Mouse (Mus musculus): ENCODE results near the gene Ranbp3. TPM values are rescaled to one million over a fixed set of nuclear protein-coding genes. Genes with fewer than 3 reads are reported as not detected.

The Ranbp3 gene
- polyA plus RNA-seq, 1 experiment = 70.0 TPM

DNA sequence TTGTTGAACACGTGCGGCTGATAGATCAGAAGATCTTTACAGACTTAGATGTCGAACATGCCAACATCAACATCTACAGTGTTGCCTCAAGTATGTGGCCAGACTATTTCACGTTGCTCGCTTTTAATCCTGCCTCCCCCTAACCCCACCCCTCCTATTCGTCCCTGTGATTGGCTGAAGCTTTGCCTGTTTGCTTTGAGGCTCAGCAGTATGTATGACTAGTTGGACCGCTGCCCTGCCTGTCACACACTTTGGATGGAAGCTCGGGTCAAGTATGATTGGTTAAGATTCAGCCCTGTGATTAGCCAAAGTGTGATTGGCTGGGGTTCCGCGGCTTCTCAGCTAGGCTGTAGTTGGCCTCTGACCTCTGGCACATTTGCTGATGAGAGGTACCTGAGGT, 21.3 kb upstream of the Ranbp3 start:
- H3K4me2 ChIP-seq (ENCODE audit: low read depth) = no peak overlapping the region
- no peaks in the 10 kb centered on the region for H3K36me3 ChIP-seq (ENCODE audit: control insufficient read depth, insufficient read depth)
- H3K4me3 ChIP-seq = no peak overlapping the region
- H3K79me2 ChIP-seq (ENCODE audit: control insufficient read depth, insufficient read depth) = no peaks in the 10 kb centered on the region
- no peak overlapping the region for H3ac ChIP-seq (ENCODE audit: control insufficient read depth, insufficient read length)
- peaks cover 11% of the 10 kb centered on the region for H3K27me3 ChIP-seq (ENCODE audit: control insufficient read depth, insufficient read depth, insufficient read length)
- TF ChIP-seq USF1 (IDR thresholded peaks at IDR 0.05; ENCODE audit: low read depth) (no peak), TCF3 (IDR thresholded peaks at IDR 0.05; ENCODE audit: insufficient read length, low read depth) (no peak), REST (IDR thresholded peaks at IDR 0.05; ENCODE audit: insufficient read depth, insufficient read length) (no peak), CEBPB (IDR thresholded peaks at IDR 0.05; ENCODE audit: insufficient read depth, poor library complexity, severe bottlenecking) (no peak), TCF12 (IDR thresholded peaks at IDR 0.05; ENCODE audit: insufficient read depth, poor library complexity, severe bottlenecking) (no peak)

DNA sequence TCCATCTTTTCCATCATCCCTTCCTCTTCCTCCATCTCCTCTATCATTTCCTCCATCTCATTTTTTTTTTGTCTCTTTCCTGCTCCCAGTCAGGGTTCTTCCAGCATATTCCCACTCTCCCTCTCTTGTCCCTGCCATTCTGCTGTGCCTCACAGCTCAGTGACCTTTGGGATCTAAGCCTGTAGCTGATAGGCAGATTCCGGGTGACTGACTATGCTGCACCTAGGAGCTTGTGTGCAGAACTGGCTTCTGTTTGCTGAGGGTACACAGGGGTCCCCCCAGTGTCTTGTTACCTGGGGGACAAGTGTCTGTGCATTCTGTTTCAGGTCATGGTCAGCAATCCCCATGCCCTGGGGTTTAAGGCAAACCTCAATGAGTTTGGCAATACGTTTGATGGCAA, 18.3 kb upstream of the Ranbp3 start:
- no peaks in the 10 kb centered on the region for H3K79me2 ChIP-seq (ENCODE audit: control insufficient read depth, insufficient read depth)
- H3K27me3 ChIP-seq (ENCODE audit: control insufficient read depth, insufficient read depth, insufficient read length) = peaks cover 11% of the 10 kb centered on the region
- no peak overlapping the region for H3K4me2 ChIP-seq (ENCODE audit: low read depth)
- TF ChIP-seq TCF12 (IDR thresholded peaks at IDR 0.05; ENCODE audit: insufficient read depth, poor library complexity, severe bottlenecking) = no peak
- H3K4me3 ChIP-seq = no peak overlapping the region
- H3ac ChIP-seq (ENCODE audit: control insufficient read depth, insufficient read length) = no peak overlapping the region
- no peaks in the 10 kb centered on the region for H3K36me3 ChIP-seq (ENCODE audit: control insufficient read depth, insufficient read depth)

GRCm38 (mm10) chr17:56655311-56655710, 17.8 kb upstream of the Ranbp3 start:
- no peak for TF ChIP-seq POLR2A (IDR thresholded peaks at IDR 0.05; ENCODE audit: insufficient read length, low read depth)
- TF ChIP-seq CEBPB (IDR thresholded peaks at IDR 0.05; ENCODE audit: insufficient read depth, poor library complexity, severe bottlenecking) = no peak
- no peak for TF ChIP-seq TCF3 (IDR thresholded peaks at IDR 0.05; ENCODE audit: insufficient read length, low read depth)
- no peak for TF ChIP-seq MYOG (IDR thresholded peaks at IDR 0.05; ENCODE audit: control insufficient read depth in 1 of 3, insufficient read depth in 1 of 3, insufficient read length in 2 of 3, low read depth in 2 of 3)
- TF ChIP-seq E2F4 (IDR thresholded peaks at IDR 0.05; ENCODE audit: insufficient read depth) = no peak
- TF ChIP-seq MYOD1 (IDR thresholded peaks at IDR 0.05; ENCODE audit: control insufficient read depth in 1 of 3, insufficient read length in 2 of 3, low read depth in 2 of 3) = no peak
- TF ChIP-seq REST (IDR thresholded peaks at IDR 0.05; ENCODE audit: insufficient read depth, insufficient read length) = no peak
- no peak for TF ChIP-seq POLR2AphosphoS2 (IDR thresholded peaks at IDR 0.05; ENCODE audit: insufficient read length, low read depth)
- no peak for TF ChIP-seq USF1 (IDR thresholded peaks at IDR 0.05; ENCODE audit: low read depth)
- TF ChIP-seq TCF12 (IDR thresholded peaks at IDR 0.05; ENCODE audit: insufficient read depth, poor library complexity, severe bottlenecking) = no peak
- TF ChIP-seq SRF (IDR thresholded peaks at IDR 0.05; ENCODE audit: control insufficient read depth, insufficient read length, low read depth) = no peak
- no peak for TF ChIP-seq MAX (IDR thresholded peaks at IDR 0.05; ENCODE audit: low read depth)
- H3K36me3 ChIP-seq (ENCODE audit: control insufficient read depth, insufficient read depth) = no peaks in the 10 kb centered on the region
- no peak overlapping the region for H3ac ChIP-seq (ENCODE audit: control insufficient read depth, insufficient read length)
- H3K79me2 ChIP-seq (ENCODE audit: control insufficient read depth, insufficient read depth) = no peaks in the 10 kb centered on the region
- H3K4me2 ChIP-seq (ENCODE audit: low read depth) = no peak overlapping the region
- H3K4me3 ChIP-seq = no peak overlapping the region
- peaks cover 6% of the 10 kb centered on the region for H3K27me3 ChIP-seq (ENCODE audit: control insufficient read depth, insufficient read depth, insufficient read length)

GRCm38 (mm10) chr17:56656171-56656570, 16.9 kb upstream of the Ranbp3 start:
- H3K4me3 ChIP-seq = no peak overlapping the region
- TF ChIP-seq CEBPB (IDR thresholded peaks at IDR 0.05; ENCODE audit: insufficient read depth, poor library complexity, severe bottlenecking) (no peak), E2F4 (IDR thresholded peaks at IDR 0.05; ENCODE audit: insufficient read depth) (no peak), POLR2A (IDR thresholded peaks at IDR 0.05; ENCODE audit: insufficient read length, low read depth) (no peak), TCF3 (IDR thresholded peaks at IDR 0.05; ENCODE audit: insufficient read length, low read depth) (no peak), MYOD1 (IDR thresholded peaks at IDR 0.05; ENCODE audit: control insufficient read depth in 1 of 3, insufficient read length in 2 of 3, low read depth in 2 of 3) (no peak), TCF12 (IDR thresholded peaks at IDR 0.05; ENCODE audit: insufficient read depth, poor library complexity, severe bottlenecking) (no peak), SRF (IDR thresholded peaks at IDR 0.05; ENCODE audit: control insufficient read depth, insufficient read length, low read depth) (no peak), MYOG (IDR thresholded peaks at IDR 0.05; ENCODE audit: control insufficient read depth in 1 of 3, insufficient read depth in 1 of 3, insufficient read length in 2 of 3, low read depth in 2 of 3) (no peak), MAX (IDR thresholded peaks at IDR 0.05; ENCODE audit: low read depth) (no peak), USF1 (IDR thresholded peaks at IDR 0.05; ENCODE audit: low read depth) (no peak), POLR2AphosphoS2 (IDR thresholded peaks at IDR 0.05; ENCODE audit: insufficient read length, low read depth) (no peak), REST (IDR thresholded peaks at IDR 0.05; ENCODE audit: insufficient read depth, insufficient read length) (no peak)
- H3K79me2 ChIP-seq (ENCODE audit: control insufficient read depth, insufficient read depth) = no peaks in the 10 kb centered on the region
- H3K4me2 ChIP-seq (ENCODE audit: low read depth) = no peak overlapping the region
- no peak overlapping the region for H3ac ChIP-seq (ENCODE audit: control insufficient read depth, insufficient read length)
- H3K36me3 ChIP-seq (ENCODE audit: control insufficient read depth, insufficient read depth) = no peaks in the 10 kb centered on the region
- peaks cover 6% of the 10 kb centered on the region for H3K27me3 ChIP-seq (ENCODE audit: control insufficient read depth, insufficient read depth, insufficient read length)

- no peak for TF ChIP-seq MYOD1 (IDR thresholded peaks at IDR 0.05; ENCODE audit: control insufficient read depth in 1 of 3, insufficient read length in 2 of 3, low read depth in 2 of 3)
- TF ChIP-seq MAX (IDR thresholded peaks at IDR 0.05; ENCODE audit: low read depth) = no peak
- TF ChIP-seq TCF3 (IDR thresholded peaks at IDR 0.05; ENCODE audit: insufficient read length, low read depth) = no peak
- TF ChIP-seq CEBPB (IDR thresholded peaks at IDR 0.05; ENCODE audit: insufficient read depth, poor library complexity, severe bottlenecking) = no peak
- no peak for TF ChIP-seq E2F4 (IDR thresholded peaks at IDR 0.05; ENCODE audit: insufficient read depth)
- no peak for TF ChIP-seq USF1 (IDR thresholded peaks at IDR 0.05; ENCODE audit: low read depth)
- TF ChIP-seq TCF12 (IDR thresholded peaks at IDR 0.05; ENCODE audit: insufficient read depth, poor library complexity, severe bottlenecking) = no peak
- TF ChIP-seq SRF (IDR thresholded peaks at IDR 0.05; ENCODE audit: control insufficient read depth, insufficient read length, low read depth) = no peak
- TF ChIP-seq MYOG (IDR thresholded peaks at IDR 0.05; ENCODE audit: control insufficient read depth in 1 of 3, insufficient read depth in 1 of 3, insufficient read length in 2 of 3, low read depth in 2 of 3) = no peak
- no peak for TF ChIP-seq POLR2A (IDR thresholded peaks at IDR 0.05; ENCODE audit: insufficient read length, low read depth)
- TF ChIP-seq REST (IDR thresholded peaks at IDR 0.05; ENCODE audit: insufficient read depth, insufficient read length) = no peak
- TF ChIP-seq POLR2AphosphoS2 (IDR thresholded peaks at IDR 0.05; ENCODE audit: insufficient read length, low read depth) = no peak
- H3K4me3 ChIP-seq = no peak overlapping the region
- no peaks in the 10 kb centered on the region for H3K27me3 ChIP-seq (ENCODE audit: control insufficient read depth, insufficient read depth, insufficient read length)
- no peak overlapping the region for H3ac ChIP-seq (ENCODE audit: control insufficient read depth, insufficient read length)
- H3K36me3 ChIP-seq (ENCODE audit: control insufficient read depth, insufficient read depth) = no peaks in the 10 kb centered on the region
- no peaks in the 10 kb centered on the region for H3K79me2 ChIP-seq (ENCODE audit: control insufficient read depth, insufficient read depth)
- no peak overlapping the region for H3K4me2 ChIP-seq (ENCODE audit: low read depth)
Measured at GRCm38 (mm10) chr17:56663659-56664058, 9.4 kb upstream of the Ranbp3 start.
